Mouse (Mus musculus): Measurements from ENCODE around the gene Osbpl5. TPM values are rescaled to one million over a fixed set of nuclear protein-coding genes. Genes with fewer than 3 reads are reported as not detected.

Osbpl5 gene
- polyA plus RNA-seq, 1 experiment from 2014 or later = 47.7 TPM

DNA sequence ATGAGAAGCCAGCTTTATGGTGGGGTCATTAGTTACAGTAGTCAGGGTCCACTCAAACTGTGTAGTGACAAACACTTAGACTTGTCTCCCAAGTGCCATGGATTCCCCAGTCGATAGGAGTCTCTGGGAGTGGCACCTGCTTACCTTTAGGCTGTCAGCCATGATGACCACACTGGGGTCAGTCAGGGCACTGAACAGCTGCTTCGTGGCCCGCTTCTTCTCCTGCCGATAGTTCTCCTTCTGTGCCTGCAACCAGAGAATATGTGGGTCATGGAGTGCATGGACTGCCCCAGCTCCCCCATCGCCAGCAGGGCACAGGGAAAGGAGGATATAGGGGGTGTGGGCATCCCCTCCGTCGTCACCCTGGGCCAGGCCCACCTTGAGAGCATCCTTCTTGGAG lies 47.4 kb downstream of the Osbpl5 start:
- 88% methylated on average over 7 of the region's 7 CpGs for WGBS
- no peaks in the 10 kb centered on the region for H3K9me3 ChIP-seq (ENCODE audit: control insufficient read depth, low read length)
- H3K4me2 ChIP-seq (ENCODE audit: low read depth, low read length) = no peak overlapping the region
- no peaks in the 10 kb centered on the region for H3K27me3 ChIP-seq (replicated peaks; ENCODE audit: control insufficient read depth, insufficient read depth, low read length)
- DNase-seq (ENCODE audit: low spot score) (no peak), ATAC-seq (ENCODE audit: low read depth) (no peak)
- H3K4me3 ChIP-seq (ENCODE audit: low read depth, low read length) = no peak overlapping the region
- no peaks in the 10 kb centered on the region for H3K4me1 ChIP-seq (ENCODE audit: control insufficient read depth, insufficient read depth, low read length)
- peaks cover 55% of the 10 kb centered on the region for H3K36me3 ChIP-seq (ENCODE audit: control insufficient read depth, insufficient read depth, low read length)
- H3K27ac ChIP-seq (replicated peaks; ENCODE audit: low read depth, low read length) = no peak overlapping the region
- no peak overlapping the region for H3K9ac ChIP-seq (ENCODE audit: low read depth, low read length)

DNA sequence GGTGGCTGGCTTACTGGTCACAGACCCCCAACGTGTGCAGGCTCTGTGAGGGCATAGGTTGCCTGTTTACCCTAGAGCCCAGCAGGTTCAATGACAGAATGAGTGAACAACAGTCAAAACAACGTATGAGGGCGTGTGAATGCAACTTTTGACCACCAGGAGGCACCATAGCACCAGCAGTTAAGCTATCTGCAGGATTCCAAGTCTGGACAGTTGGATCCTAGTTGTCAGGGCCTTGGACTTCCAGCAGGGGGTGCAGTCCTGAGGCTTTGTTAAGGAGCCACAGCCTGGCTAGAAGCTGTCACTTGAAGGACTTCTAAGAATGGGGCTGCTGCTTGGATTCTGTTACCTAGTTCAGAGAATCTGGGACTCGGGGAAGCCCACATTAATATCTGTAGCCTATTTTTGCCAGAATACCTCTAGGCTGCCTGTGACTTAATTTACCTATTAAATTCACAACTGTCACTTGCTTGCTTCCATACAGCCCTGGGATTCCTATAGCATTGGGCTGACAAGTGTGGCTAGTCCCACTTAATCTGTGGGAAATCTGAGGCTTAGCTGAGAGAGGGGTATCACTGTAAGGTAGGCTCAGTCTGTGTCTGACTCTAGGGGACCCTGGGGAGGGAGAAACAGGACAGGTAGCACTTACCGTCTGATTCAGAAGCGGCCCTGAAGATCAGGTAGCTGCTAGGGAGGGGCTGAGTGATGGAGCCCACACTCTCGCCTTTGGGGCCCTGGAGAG lies 49.9 kb downstream of the Osbpl5 start:
- 34% methylated on average over 7 of the region's 7 CpGs for WGBS
- no peak overlapping the region for H3K9ac ChIP-seq (ENCODE audit: low read depth, low read length)

DNA sequence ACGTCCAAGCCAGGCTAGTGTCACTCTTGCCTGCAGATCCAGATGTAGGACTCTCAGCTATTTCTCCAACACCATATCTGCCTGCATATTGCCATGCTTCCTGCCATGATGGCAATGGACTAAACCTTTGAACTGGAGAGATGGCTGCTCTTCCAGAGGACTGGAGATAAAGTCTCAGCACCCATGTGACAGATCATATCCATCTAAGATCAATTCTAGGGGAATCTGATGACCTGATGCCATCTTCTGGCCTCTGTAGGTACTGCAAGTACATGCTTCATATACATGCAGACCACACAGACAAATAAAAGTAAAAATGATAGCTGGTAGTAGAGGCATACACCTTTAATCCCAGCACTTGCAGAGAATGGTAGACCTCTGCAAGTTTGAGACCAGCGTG lies 60.6 kb downstream of the Osbpl5 start:
- DNase-seq (ENCODE audit: low spot score) (no peak), ATAC-seq (ENCODE audit: low read depth) (no peak)
- Histone ChIP-seq H3K4me1 (ENCODE audit: control insufficient read depth, insufficient read depth, low read length) (no peaks in the 10 kb centered on the region), H3K9me3 (ENCODE audit: control insufficient read depth, low read length) (0 out of 2 replicates have a peak, but pooled peaks cover 3% of the 10 kb centered on the region), H3K36me3 (ENCODE audit: control insufficient read depth, insufficient read depth, low read length) (peaks cover 83% of the 10 kb centered on the region), H3K9ac (ENCODE audit: low read depth, low read length) (no peak overlapping the region), H3K4me3 (ENCODE audit: low read depth, low read length) (no peak overlapping the region), H3K4me2 (ENCODE audit: low read depth, low read length) (no peak overlapping the region), H3K27ac (replicated peaks; ENCODE audit: low read depth, low read length) (no peak overlapping the region), H3K27me3 (replicated peaks; ENCODE audit: control insufficient read depth, insufficient read depth, low read length) (no peaks in the 10 kb centered on the region)
- 62% methylated on average over 2 of the region's 2 CpGs for WGBS

More for the DNA sequence above, 49.9 kb downstream of the Osbpl5 start:
- H3K4me3 ChIP-seq (ENCODE audit: low read depth, low read length) = no peak overlapping the region
- peak; percentile 97 for DNase-seq (ENCODE audit: low spot score)
- no peak overlapping the region for H3K27ac ChIP-seq (replicated peaks; ENCODE audit: low read depth, low read length)
- H3K27me3 ChIP-seq (replicated peaks; ENCODE audit: control insufficient read depth, insufficient read depth, low read length) = no peaks in the 10 kb centered on the region
- H3K4me2 ChIP-seq (ENCODE audit: low read depth, low read length) = no peak overlapping the region
- H3K36me3 ChIP-seq (ENCODE audit: control insufficient read depth, insufficient read depth, low read length) = peaks cover 59% of the 10 kb centered on the region
- H3K4me1 ChIP-seq (ENCODE audit: control insufficient read depth, insufficient read depth, low read length) = no peaks in the 10 kb centered on the region
- peak; percentile 85 for ATAC-seq (ENCODE audit: low read depth)
- H3K9me3 ChIP-seq (ENCODE audit: control insufficient read depth, low read length) = no peaks in the 10 kb centered on the region

DNA sequence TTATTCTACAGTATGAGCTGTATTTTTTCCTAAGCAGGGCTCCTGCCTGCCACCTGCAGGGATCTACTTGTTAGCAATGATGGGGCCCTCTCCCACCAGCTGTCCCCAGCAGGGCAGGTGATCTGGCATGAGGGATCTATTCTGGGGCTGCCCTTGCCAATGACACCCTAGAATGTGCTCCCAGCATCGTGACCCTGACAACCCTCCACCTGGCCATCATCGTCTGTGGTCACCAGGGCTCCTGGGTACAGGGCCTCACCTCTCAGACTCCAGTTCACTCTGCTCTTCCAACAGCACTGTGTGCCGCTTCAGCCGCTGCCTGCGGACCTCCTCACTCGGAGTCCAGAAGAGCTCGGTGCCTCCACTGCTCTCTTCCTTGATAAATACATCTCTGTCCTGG lies 62.2 kb downstream of the Osbpl5 start:
- no peak overlapping the region for H3K4me2 ChIP-seq (ENCODE audit: low read depth, low read length)
- H3K27ac ChIP-seq (replicated peaks; ENCODE audit: low read depth, low read length) = no peak overlapping the region
- ATAC-seq (ENCODE audit: low read depth) (no peak), DNase-seq (ENCODE audit: low spot score) (no peak)
- H3K4me3 ChIP-seq (ENCODE audit: low read depth, low read length) = no peak overlapping the region
- H3K36me3 ChIP-seq (ENCODE audit: control insufficient read depth, insufficient read depth, low read length) = peaks cover 91% of the 10 kb centered on the region
- no peaks in the 10 kb centered on the region for H3K4me1 ChIP-seq (ENCODE audit: control insufficient read depth, insufficient read depth, low read length)
- H3K9me3 ChIP-seq (ENCODE audit: control insufficient read depth, low read length) = 0 out of 2 replicates have a peak, but pooled peaks cover 3% of the 10 kb centered on the region
- no peaks in the 10 kb centered on the region for H3K27me3 ChIP-seq (replicated peaks; ENCODE audit: control insufficient read depth, insufficient read depth, low read length)
- WGBS = 94% methylated on average over 7 of the region's 7 CpGs
- H3K9ac ChIP-seq (ENCODE audit: low read depth, low read length) = no peak overlapping the region

DNA sequence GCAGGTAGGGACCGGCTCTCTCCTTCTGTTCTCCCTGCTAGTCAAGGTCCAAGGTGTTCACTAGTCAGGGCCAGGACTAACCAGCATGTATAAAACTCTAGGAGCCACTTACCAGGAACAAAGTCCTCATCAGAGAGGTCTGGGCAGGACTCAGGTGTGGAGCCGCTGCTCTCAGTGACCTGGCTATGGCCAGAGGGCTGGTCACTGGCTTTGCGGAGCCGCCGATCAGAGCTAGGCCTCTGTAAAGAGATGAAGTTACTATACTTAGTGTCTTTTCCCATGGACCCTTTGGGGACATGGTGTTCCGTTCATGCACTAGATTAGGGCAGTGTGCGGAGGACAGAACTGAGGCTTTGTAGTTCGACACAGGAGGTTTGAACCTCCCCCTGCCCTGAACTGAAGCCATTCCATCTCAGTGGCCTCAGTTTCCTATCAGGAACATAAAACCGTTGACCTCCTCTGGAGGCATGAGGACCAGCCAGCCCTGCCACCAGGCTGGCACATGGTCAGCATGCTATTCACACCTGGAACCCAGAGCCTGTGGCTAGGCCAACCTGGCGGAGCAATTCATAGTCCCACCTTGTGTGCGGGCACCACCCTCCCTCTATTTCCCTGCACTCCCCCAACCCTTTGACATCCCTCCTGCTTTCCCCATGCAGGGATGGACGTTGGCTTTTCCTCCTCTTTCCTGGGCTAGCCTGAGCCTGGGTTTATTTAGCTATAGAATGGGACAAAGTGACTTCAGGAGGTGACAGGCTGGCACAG lies 63.9 kb downstream of the Osbpl5 start:
- ATAC-seq (ENCODE audit: low read depth) (no peak), DNase-seq (ENCODE audit: low spot score) (no peak)
- Histone ChIP-seq H3K4me1 (ENCODE audit: control insufficient read depth, insufficient read depth, low read length) (no peaks in the 10 kb centered on the region), H3K4me3 (ENCODE audit: low read depth, low read length) (no peak overlapping the region), H3K4me2 (ENCODE audit: low read depth, low read length) (no peak overlapping the region), H3K27ac (replicated peaks; ENCODE audit: low read depth, low read length) (no peak overlapping the region), H3K9ac (ENCODE audit: low read depth, low read length) (no peak overlapping the region), H3K36me3 (ENCODE audit: control insufficient read depth, insufficient read depth, low read length) (peaks cover 97% of the 10 kb centered on the region), H3K27me3 (replicated peaks; ENCODE audit: control insufficient read depth, insufficient read depth, low read length) (no peaks in the 10 kb centered on the region), H3K9me3 (ENCODE audit: control insufficient read depth, low read length) (0 out of 2 replicates have a peak, but pooled peaks cover 3% of the 10 kb centered on the region)
- 86% methylated on average over 12 of the region's 12 CpGs for WGBS

DNA sequence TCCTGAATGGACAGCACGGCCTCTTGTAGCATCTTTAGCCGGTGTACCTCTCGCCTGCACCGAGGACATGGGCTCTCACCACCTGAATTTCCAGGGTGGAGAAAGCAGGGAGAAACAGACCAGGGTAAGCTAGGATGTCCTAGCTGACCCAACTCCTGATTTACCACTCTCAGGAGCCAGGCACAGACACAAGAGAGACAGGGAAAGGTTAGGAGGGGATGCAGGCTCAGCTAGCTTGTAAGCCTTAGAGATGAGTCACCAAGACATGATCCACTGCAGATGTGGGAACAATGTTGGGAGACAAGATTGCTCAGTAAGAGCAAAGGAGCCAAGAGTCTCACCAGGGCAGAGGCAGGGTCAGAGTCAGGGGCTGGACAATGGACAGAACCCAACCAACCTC lies 64.9 kb downstream of the Osbpl5 start:
- H3K36me3 ChIP-seq (ENCODE audit: control insufficient read depth, insufficient read depth, low read length) = peaks cover 92% of the 10 kb centered on the region

DNA sequence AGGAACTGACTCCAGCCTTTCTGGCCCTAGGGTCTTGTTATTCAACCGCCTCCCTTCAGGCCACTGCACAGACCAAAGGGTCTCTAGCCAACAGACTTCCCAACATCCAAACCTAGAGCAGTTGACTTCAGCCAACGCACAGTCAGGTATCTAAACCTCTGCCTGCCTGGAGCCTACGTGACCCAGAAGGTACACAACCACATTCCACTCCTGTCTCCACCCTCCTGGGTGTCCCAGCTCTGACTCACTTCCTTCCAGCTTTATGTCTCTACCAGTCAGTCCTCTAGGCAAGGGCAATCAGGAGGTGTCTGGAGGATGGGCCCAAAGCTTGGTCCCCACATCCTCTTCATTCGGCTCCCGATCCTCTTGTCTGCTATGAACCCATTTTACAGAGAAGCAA lies 65.6 kb downstream of the Osbpl5 start:
- ATAC-seq (ENCODE audit: low read depth) = no peak
- Histone ChIP-seq H3K9ac (ENCODE audit: low read depth, low read length) (no peak overlapping the region), H3K27ac (replicated peaks; ENCODE audit: low read depth, low read length) (no peak overlapping the region), H3K4me1 (ENCODE audit: control insufficient read depth, insufficient read depth, low read length) (no peaks in the 10 kb centered on the region), H3K9me3 (ENCODE audit: control insufficient read depth, low read length) (0 out of 2 replicates have a peak, but pooled peaks cover 2% of the 10 kb centered on the region), H3K36me3 (ENCODE audit: control insufficient read depth, insufficient read depth, low read length) (peaks cover 85% of the 10 kb centered on the region), H3K4me3 (ENCODE audit: low read depth, low read length) (no peak overlapping the region), H3K27me3 (replicated peaks; ENCODE audit: control insufficient read depth, insufficient read depth, low read length) (no peaks in the 10 kb centered on the region), H3K4me2 (ENCODE audit: low read depth, low read length) (no peak overlapping the region)
- WGBS = 93% methylated on average over 5 of the region's 5 CpGs
- no peak for DNase-seq (ENCODE audit: low spot score)

More for the DNA sequence above, 64.9 kb downstream of the Osbpl5 start:
- WGBS = 96% methylated on average over 4 of the region's 4 CpGs
- H3K9ac ChIP-seq (ENCODE audit: low read depth, low read length) = no peak overlapping the region
- H3K27me3 ChIP-seq (replicated peaks; ENCODE audit: control insufficient read depth, insufficient read depth, low read length) = no peaks in the 10 kb centered on the region
- no peak overlapping the region for H3K27ac ChIP-seq (replicated peaks; ENCODE audit: low read depth, low read length)
- no peak overlapping the region for H3K4me3 ChIP-seq (ENCODE audit: low read depth, low read length)
- no peak overlapping the region for H3K4me2 ChIP-seq (ENCODE audit: low read depth, low read length)
- H3K9me3 ChIP-seq (ENCODE audit: control insufficient read depth, low read length) = 0 out of 2 replicates have a peak, but pooled peaks cover 3% of the 10 kb centered on the region
- H3K4me1 ChIP-seq (ENCODE audit: control insufficient read depth, insufficient read depth, low read length) = no peaks in the 10 kb centered on the region
- no peak for DNase-seq (ENCODE audit: low spot score)
- ATAC-seq (ENCODE audit: low read depth) = no peak

DNA sequence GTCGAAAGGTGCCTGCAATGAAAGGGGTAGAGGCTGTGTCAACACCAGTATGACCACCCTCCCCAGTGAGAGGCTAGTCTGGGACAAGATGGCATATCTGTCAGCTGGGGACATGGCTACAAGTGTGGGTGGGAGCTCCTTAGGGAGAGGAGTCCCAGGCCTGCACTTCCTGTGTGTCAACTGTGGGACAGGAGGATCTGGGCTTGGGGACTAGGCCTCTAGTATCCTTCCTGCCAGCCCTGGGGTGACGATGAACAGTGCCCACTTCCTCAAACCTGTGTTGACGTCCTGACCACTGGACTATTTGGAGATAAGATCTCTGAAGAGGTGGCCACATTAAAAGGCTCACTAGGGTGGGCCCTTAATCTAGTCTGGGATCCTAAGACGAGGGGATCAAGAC lies 66.8 kb downstream of the Osbpl5 start:
- Histone ChIP-seq H3K9me3 (ENCODE audit: control insufficient read depth, low read length) (no peaks in the 10 kb centered on the region), H3K27me3 (replicated peaks; ENCODE audit: control insufficient read depth, insufficient read depth, low read length) (no peaks in the 10 kb centered on the region), H3K4me2 (ENCODE audit: low read depth, low read length) (no peak overlapping the region), H3K27ac (replicated peaks; ENCODE audit: low read depth, low read length) (no peak overlapping the region), H3K36me3 (ENCODE audit: control insufficient read depth, insufficient read depth, low read length) (peaks cover 73% of the 10 kb centered on the region), H3K4me3 (ENCODE audit: low read depth, low read length) (no peak overlapping the region), H3K4me1 (ENCODE audit: control insufficient read depth, insufficient read depth, low read length) (no peaks in the 10 kb centered on the region), H3K9ac (ENCODE audit: low read depth, low read length) (no peak overlapping the region)
- WGBS = 73% methylated on average over 4 of the region's 4 CpGs
- ATAC-seq (ENCODE audit: low read depth) = no peak
- DNase-seq (ENCODE audit: low spot score) = no peak
